Mouse (Mus musculus): ENCODE data around the gene Bnip2. TPM values are rescaled to one million over a fixed set of nuclear protein-coding genes. Genes with fewer than 3 reads are reported as not detected.

Bnip2 gene
- 124 and 126 TPM in 2 replicates for polyA plus RNA-seq (2014; fragmentation: Nextera tagmentation; extraction: Ambion mirVana)

DNA sequence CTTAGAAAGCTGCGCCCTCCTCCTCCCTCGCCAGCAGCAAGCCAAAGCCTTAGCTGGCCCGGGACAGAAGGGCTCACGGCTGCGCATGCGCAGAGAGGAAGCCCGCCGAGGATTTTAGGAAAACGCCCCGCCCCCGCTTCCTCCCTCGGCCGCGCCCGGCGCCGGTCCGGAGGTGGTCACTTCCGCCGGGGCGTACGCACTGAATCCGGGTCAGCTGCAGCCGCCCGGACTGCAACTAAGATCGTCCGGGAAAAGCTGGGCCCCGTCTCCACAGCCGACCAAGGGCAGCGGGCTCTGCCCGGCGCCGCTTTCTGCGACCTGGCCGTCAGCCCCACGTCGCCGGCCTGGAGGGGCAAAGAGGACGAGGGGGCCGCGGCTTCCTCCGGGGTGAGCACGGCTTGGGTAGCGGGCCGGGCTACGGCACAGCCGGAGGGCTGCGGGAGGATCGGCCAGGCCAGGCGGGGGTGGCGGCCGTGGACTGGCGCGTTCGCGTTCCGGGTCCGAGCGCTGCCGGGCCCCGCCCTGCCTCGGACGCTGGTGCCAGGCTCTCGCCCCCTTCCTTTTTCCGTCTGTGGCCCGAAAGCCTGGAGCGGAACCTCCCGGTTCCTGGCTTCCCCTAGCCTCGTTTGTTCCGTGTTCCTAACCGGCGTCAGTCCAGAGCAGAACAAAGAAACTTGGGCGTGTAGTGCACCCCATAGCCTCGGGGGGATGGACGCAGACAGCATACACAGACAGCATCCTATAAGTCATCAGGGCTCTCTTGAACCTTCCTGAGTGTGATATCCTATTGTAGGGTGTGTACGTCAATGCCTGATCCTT lies at the start of gene Bnip2:
TSS of gene Bnip2 (plus strand) at position 164 of the 819 bp plus-strand sequence.
- ATAC-seq (ENCODE audit: low read depth) = peak; percentile 93
- Histone ChIP-seq H3K27me3 (replicated peaks; ENCODE audit: control insufficient read depth, insufficient read depth, low read length) (no peaks in the 10 kb centered on the region), H3K4me3 (ENCODE audit: low read depth, low read length) (peak within 1 kb of the TSS; percentile 99), H3K36me3 (ENCODE audit: control insufficient read depth, insufficient read depth, low read length) (0 out of 2 replicates have a peak, but pooled peaks cover 12% of the 10 kb centered on the region), H3K9ac (ENCODE audit: low read depth, low read length) (peak within 1 kb of the TSS; percentile 99), H3K4me1 (ENCODE audit: control insufficient read depth, insufficient read depth, low read length) (peaks cover 5% of the 10 kb centered on the region; the same call in 1 of the 2 replicates), H3K27ac (replicated peaks; ENCODE audit: low read depth, low read length) (peak within 1 kb of the TSS; percentile 96), H3K9me3 (ENCODE audit: control insufficient read depth, low read length) (no peaks in the 10 kb centered on the region), H3K4me2 (ENCODE audit: low read depth, low read length) (peak within 1 kb of the TSS; percentile 77)
- DNase-seq (ENCODE audit: low spot score) = peak; percentile 97
- 1% methylated on average over 40 of the region's 76 CpGs for WGBS

DNA sequence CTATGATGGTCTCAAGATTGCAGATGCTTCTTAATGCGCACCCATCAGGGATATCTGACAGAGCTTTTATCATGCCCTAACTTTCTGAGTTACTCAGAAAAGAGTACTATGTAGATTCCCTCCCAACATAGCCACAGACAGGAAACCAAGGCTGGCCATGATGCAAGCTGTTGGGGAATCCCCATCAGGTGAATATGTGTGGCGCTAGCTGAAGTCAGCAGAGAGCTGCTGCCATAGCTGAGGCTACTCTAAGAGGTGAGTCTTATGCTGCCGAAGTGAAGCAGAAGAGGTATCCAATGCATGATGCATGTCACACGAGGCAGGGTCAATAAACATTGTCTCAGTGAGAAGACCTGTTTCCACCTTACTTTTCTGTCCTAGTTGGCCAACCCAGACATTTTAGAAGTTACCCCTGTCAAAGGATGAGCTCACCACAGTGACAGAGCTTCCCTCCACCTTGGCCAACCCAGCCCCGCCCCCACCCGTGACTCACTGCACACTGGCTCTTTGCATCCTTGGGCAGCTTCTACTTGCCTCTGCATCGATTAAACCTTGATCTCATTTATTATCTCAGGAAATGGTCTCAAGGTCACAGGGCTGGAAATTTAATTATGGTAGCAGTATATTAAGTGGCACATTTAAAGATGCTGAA lies 48.3 kb upstream of the Bnip2 start:
- WGBS = 85% methylated on average over 7 of the region's 7 CpGs
- DNase-seq (ENCODE audit: low spot score) (no peak), ATAC-seq (ENCODE audit: low read depth) (no peak)
- Histone ChIP-seq H3K4me1 (ENCODE audit: control insufficient read depth, insufficient read depth, low read length) (no peaks in the 10 kb centered on the region), H3K4me2 (ENCODE audit: low read depth, low read length) (no peak overlapping the region), H3K9ac (ENCODE audit: low read depth, low read length) (no peak overlapping the region), H3K4me3 (ENCODE audit: low read depth, low read length) (no peak overlapping the region), H3K27ac (replicated peaks; ENCODE audit: low read depth, low read length) (no peak overlapping the region), H3K9me3 (ENCODE audit: control insufficient read depth, low read length) (no peaks in the 10 kb centered on the region), H3K27me3 (replicated peaks; ENCODE audit: control insufficient read depth, insufficient read depth, low read length) (no peaks in the 10 kb centered on the region), H3K36me3 (ENCODE audit: control insufficient read depth, insufficient read depth, low read length) (no peaks in the 10 kb centered on the region)

DNA sequence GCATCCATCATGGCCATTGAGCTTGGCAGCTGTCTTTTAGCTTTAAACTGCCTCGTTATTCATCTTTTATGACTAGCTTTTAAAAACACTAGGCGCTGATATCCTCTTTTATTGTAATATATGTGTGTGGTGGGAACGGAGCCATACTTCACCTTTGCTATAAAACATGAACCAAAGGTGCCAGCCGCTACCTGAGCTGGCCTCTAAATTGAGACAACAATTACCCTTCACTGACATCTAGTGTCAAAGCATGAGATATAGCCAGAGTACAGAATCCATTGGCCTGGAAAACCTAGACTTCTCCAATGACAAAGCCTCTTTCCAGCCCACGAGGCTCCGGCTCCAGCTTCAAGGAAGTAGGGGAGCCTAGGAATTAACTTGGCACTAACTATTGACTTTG lies 47.7 kb upstream of the Bnip2 start:
- no peaks in the 10 kb centered on the region for H3K9me3 ChIP-seq (ENCODE audit: control insufficient read depth, low read length)
- H3K4me1 ChIP-seq (ENCODE audit: control insufficient read depth, insufficient read depth, low read length) = no peaks in the 10 kb centered on the region
- no peak for ATAC-seq (ENCODE audit: low read depth)
- WGBS = 74% methylated on average over 6 of the region's 6 CpGs
- DNase-seq (ENCODE audit: low spot score) = no peak
- H3K9ac ChIP-seq (ENCODE audit: low read depth, low read length) = no peak overlapping the region
- H3K4me3 ChIP-seq (ENCODE audit: low read depth, low read length) = no peak overlapping the region
- H3K27ac ChIP-seq (replicated peaks; ENCODE audit: low read depth, low read length) = no peak overlapping the region
- H3K4me2 ChIP-seq (ENCODE audit: low read depth, low read length) = no peak overlapping the region
- H3K36me3 ChIP-seq (ENCODE audit: control insufficient read depth, insufficient read depth, low read length) = no peaks in the 10 kb centered on the region
- H3K27me3 ChIP-seq (replicated peaks; ENCODE audit: control insufficient read depth, insufficient read depth, low read length) = no peaks in the 10 kb centered on the region

DNA sequence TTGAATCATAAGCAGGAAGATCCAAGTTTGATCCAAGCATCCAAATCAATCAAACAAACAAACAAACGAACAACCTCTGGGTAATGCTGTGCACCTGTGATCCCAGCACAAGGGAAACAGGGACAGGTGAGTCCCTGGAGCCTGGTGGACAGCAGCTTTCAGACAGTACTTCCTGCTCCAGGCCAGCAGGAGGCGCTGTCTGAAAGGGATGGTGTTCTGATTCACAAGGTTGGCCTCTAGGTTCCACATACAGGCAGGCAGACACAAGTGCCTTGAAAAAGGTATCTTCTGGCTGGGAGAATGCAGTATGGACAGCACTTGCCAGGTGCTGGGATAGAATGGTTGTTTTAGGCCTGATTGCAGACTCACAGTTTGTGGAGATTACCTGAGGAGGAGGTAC lies 40.3 kb upstream of the Bnip2 start:
- Histone ChIP-seq H3K4me2 (ENCODE audit: low read depth, low read length) (no peak overlapping the region), H3K27me3 (replicated peaks; ENCODE audit: control insufficient read depth, insufficient read depth, low read length) (no peaks in the 10 kb centered on the region), H3K9ac (ENCODE audit: low read depth, low read length) (no peak overlapping the region), H3K4me3 (ENCODE audit: low read depth, low read length) (no peak overlapping the region), H3K36me3 (ENCODE audit: control insufficient read depth, insufficient read depth, low read length) (no peaks in the 10 kb centered on the region), H3K9me3 (ENCODE audit: control insufficient read depth, low read length) (no peaks in the 10 kb centered on the region), H3K27ac (replicated peaks; ENCODE audit: low read depth, low read length) (no peak overlapping the region), H3K4me1 (ENCODE audit: control insufficient read depth, insufficient read depth, low read length) (no peaks in the 10 kb centered on the region)
- peak; percentile 8 for DNase-seq (ENCODE audit: low spot score)
- no peak for ATAC-seq (ENCODE audit: low read depth)
- 15% methylated on average over 2 of the region's 2 CpGs for WGBS

DNA sequence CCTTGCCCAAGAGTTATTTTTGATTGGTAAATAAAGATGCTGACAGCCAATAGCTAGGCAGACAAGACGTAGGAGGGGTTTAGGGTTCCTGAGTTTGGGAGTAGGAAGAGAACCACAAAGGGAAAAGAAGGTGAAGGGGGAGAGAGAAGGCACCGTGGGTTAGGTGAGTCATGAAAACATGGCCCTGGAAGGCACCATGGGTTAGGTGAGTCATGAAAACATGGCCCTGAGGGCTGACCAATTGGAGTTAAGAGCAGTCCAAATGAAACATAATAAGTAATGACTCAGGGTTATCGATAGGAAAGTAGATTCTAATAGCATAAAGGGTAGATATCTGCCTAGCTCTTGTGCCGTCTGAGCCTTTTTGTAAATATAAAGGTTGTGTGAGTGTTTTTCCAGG lies 39.6 kb upstream of the Bnip2 start:
- ATAC-seq (ENCODE audit: low read depth) (no peak), DNase-seq (ENCODE audit: low spot score) (no peak)
- Histone ChIP-seq H3K4me2 (ENCODE audit: low read depth, low read length) (no peak overlapping the region), H3K27ac (replicated peaks; ENCODE audit: low read depth, low read length) (no peak overlapping the region), H3K9ac (ENCODE audit: low read depth, low read length) (no peak overlapping the region), H3K36me3 (ENCODE audit: control insufficient read depth, insufficient read depth, low read length) (no peaks in the 10 kb centered on the region), H3K27me3 (replicated peaks; ENCODE audit: control insufficient read depth, insufficient read depth, low read length) (no peaks in the 10 kb centered on the region), H3K4me3 (ENCODE audit: low read depth, low read length) (no peak overlapping the region), H3K4me1 (ENCODE audit: control insufficient read depth, insufficient read depth, low read length) (no peaks in the 10 kb centered on the region), H3K9me3 (ENCODE audit: control insufficient read depth, low read length) (no peaks in the 10 kb centered on the region)
- 83% methylated on average over 4 of the region's 4 CpGs for WGBS

DNA sequence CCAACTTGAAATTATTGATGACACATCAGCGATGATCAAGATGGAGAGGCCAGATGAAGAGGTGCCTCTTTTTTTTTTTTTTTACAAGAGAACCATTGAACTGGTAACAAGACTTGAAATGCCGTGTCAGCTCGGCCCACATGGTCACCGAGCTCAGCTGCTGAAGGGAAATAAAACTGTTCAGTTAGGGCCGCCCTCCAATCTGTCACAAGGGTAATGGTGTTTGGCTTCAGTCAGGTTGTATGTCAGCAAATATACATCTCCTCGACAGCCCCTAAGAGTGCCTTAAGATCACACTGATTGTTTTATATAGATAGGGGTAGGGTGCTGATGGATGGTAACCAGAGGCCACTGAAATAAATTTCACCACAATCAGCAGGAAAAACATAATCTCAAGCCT lies 28.3 kb upstream of the Bnip2 start:
- no peak overlapping the region for H3K4me3 ChIP-seq (ENCODE audit: low read depth, low read length)
- no peaks in the 10 kb centered on the region for H3K36me3 ChIP-seq (ENCODE audit: control insufficient read depth, insufficient read depth, low read length)
- no peaks in the 10 kb centered on the region for H3K9me3 ChIP-seq (ENCODE audit: control insufficient read depth, low read length)
- H3K4me1 ChIP-seq (ENCODE audit: control insufficient read depth, insufficient read depth, low read length) = no peaks in the 10 kb centered on the region
- H3K27me3 ChIP-seq (replicated peaks; ENCODE audit: control insufficient read depth, insufficient read depth, low read length) = no peaks in the 10 kb centered on the region
- no peak overlapping the region for H3K9ac ChIP-seq (ENCODE audit: low read depth, low read length)
- 80% methylated on average over 6 of the region's 6 CpGs for WGBS
- DNase-seq (ENCODE audit: low spot score) (no peak), ATAC-seq (ENCODE audit: low read depth) (no peak)
- H3K4me2 ChIP-seq (ENCODE audit: low read depth, low read length) = no peak overlapping the region
- H3K27ac ChIP-seq (replicated peaks; ENCODE audit: low read depth, low read length) = no peak overlapping the region

DNA sequence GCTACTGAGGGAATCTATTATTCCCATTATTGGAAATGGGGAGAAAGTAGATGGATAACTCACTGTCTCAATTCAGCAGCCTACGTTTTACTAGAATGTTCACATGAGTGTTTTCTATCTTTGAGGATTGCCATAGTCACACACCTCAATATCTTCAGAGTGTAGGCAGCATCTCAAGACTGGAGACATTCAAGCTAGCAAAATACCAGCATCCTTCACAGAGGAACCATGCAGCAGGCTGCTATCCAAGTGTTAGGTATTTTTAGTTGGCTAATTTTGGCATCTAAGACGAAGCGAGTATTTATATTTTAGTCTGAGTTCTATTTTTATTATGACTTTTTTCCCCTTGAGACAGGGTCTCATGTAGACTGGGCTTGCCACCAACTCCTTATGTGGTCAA lies 24.9 kb upstream of the Bnip2 start:
- Histone ChIP-seq H3K27ac (replicated peaks; ENCODE audit: low read depth, low read length) (no peak overlapping the region), H3K27me3 (replicated peaks; ENCODE audit: control insufficient read depth, insufficient read depth, low read length) (no peaks in the 10 kb centered on the region), H3K4me2 (ENCODE audit: low read depth, low read length) (no peak overlapping the region), H3K9me3 (ENCODE audit: control insufficient read depth, low read length) (no peaks in the 10 kb centered on the region), H3K9ac (ENCODE audit: low read depth, low read length) (no peak overlapping the region), H3K4me1 (ENCODE audit: control insufficient read depth, insufficient read depth, low read length) (no peaks in the 10 kb centered on the region), H3K4me3 (ENCODE audit: low read depth, low read length) (no peak overlapping the region), H3K36me3 (ENCODE audit: control insufficient read depth, insufficient read depth, low read length) (no peaks in the 10 kb centered on the region)
- ATAC-seq (ENCODE audit: low read depth) (no peak), DNase-seq (ENCODE audit: low spot score) (no peak)
- 80% methylated on average over 3 of the region's 3 CpGs for WGBS

DNA sequence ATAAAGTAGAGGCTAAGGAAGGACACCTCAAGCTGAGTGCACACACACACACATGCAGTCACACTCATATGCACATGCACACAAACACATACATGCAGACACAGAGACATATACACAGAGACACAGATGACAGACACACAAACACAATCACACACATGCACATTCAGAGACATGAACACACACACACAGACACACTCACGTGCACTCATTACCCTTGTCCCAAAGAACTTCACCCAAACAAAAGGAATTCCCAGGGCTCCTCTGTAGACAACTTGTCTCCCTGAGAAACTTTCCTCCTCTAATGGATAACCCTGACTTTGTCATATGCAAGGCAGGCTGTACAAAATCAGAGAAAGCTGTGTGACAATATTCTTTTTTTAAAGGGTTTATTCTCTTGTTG lies 3.7 kb upstream of the Bnip2 start:
- Histone ChIP-seq H3K9me3 (ENCODE audit: control insufficient read depth, low read length) (no peaks in the 10 kb centered on the region), H3K27me3 (replicated peaks; ENCODE audit: control insufficient read depth, insufficient read depth, low read length) (no peaks in the 10 kb centered on the region), H3K4me3 (ENCODE audit: low read depth, low read length) (no peak overlapping the region), H3K27ac (replicated peaks; ENCODE audit: low read depth, low read length) (no peak overlapping the region), H3K4me2 (ENCODE audit: low read depth, low read length) (no peak overlapping the region), H3K4me1 (ENCODE audit: control insufficient read depth, insufficient read depth, low read length) (peaks cover 3% of the 10 kb centered on the region; the same call in 1 of the 2 replicates), H3K9ac (ENCODE audit: low read depth, low read length) (no peak overlapping the region), H3K36me3 (ENCODE audit: control insufficient read depth, insufficient read depth, low read length) (no peaks in the 10 kb centered on the region)
- 58% methylated on average over 1 of the region's 1 CpGs for WGBS
- no peak for ATAC-seq (ENCODE audit: low read depth)
- no peak for DNase-seq (ENCODE audit: low spot score)
